Mouse (Mus musculus): ENCODE measurements around the gene Pikfyve. TPM values are rescaled to one million over a fixed set of nuclear protein-coding genes. Genes with fewer than 3 reads are reported as not detected.
"Not testable (repeated sequence)": the region's sequence is repeated elsewhere in the genome, so short reads cannot be mapped to it uniquely, and the experiment has no call there.

Pikfyve gene
- polyA plus RNA-seq, 1 experiment from 2014 or later = 16.3 TPM

- H3K4me3 ChIP-seq = no peak overlapping the region
- no peak overlapping the region for H3K27ac ChIP-seq
- peaks cover 39% of the 10 kb centered on the region for H3K36me3 ChIP-seq (replicated peaks)
- no peaks in the 10 kb centered on the region for H3K27me3 ChIP-seq (ENCODE audit: poor library complexity, severe bottlenecking)
- 92% methylated on average over 4 of the region's 4 CpGs for WGBS
- no peak for DNase-seq (ENCODE audit: extremely low spot score, low spot score)
- peaks cover 27% of the 10 kb centered on the region for H3K4me1 ChIP-seq
- no peaks in the 10 kb centered on the region for H3K9me3 ChIP-seq
Observed at GRCm38 (mm10) chr1:65190172-65190571, 3.7 kb downstream of the Pikfyve start.

DNA sequence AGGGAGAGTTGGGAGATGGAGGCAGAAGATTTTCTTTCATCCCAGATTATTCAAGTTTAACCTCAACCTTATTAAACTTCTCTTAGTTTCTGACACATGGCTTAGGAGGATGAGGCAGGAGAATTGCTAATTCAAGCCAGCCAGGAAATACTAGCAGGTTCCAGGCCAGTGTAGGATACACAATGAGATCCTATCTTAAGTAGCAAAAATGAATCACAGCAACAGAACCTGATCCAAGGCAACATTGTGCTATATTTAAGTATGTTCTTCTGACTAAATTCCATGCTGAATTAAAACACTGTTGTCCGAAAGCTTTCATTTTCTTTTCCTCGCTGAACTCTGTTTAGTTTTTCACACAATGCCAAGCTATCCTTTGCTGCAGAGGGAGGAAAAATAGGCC, 6.7 kb downstream of the Pikfyve start:
- H3K27me3 ChIP-seq (ENCODE audit: poor library complexity, severe bottlenecking) = no peaks in the 10 kb centered on the region
- no peaks in the 10 kb centered on the region for H3K9me3 ChIP-seq
- WGBS = 95% methylated on average over 2 of the region's 2 CpGs
- no peak overlapping the region for H3K27ac ChIP-seq
- no peak overlapping the region for H3K4me3 ChIP-seq
- peaks cover 67% of the 10 kb centered on the region for H3K36me3 ChIP-seq (replicated peaks)
- H3K4me1 ChIP-seq = peaks cover 9% of the 10 kb centered on the region
- DNase-seq (ENCODE audit: extremely low spot score, low spot score) = no peak

DNA sequence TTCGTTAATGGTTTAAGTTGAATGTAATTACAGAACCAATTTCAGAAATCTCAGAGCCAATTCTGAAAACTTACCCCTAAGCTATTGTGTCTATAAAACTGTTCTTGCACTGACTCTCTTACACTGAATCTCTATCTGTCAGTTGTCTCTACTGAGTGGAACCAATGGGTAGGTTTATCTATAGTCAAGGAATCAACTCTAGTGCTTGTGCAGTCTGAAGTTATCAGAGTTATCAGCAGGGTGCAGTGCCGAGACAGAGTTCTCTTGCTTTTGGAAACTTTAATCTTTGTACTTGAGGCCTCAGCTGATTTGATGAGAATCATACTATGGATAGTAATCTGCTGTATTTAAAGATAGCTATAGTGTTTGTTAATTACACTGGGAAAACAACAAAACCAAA, 11.9 kb downstream of the Pikfyve start:
- no peak for DNase-seq (ENCODE audit: extremely low spot score, low spot score)
- Histone ChIP-seq H3K36me3 (replicated peaks) (peaks cover 71% of the 10 kb centered on the region), H3K4me3 (no peak overlapping the region), H3K4me1 (no peaks in the 10 kb centered on the region), H3K9me3 (no peaks in the 10 kb centered on the region), H3K27me3 (ENCODE audit: poor library complexity, severe bottlenecking) (no peaks in the 10 kb centered on the region), H3K27ac (no peak overlapping the region)
- 89% methylated on average over 2 of the region's 2 CpGs for WGBS

DNA sequence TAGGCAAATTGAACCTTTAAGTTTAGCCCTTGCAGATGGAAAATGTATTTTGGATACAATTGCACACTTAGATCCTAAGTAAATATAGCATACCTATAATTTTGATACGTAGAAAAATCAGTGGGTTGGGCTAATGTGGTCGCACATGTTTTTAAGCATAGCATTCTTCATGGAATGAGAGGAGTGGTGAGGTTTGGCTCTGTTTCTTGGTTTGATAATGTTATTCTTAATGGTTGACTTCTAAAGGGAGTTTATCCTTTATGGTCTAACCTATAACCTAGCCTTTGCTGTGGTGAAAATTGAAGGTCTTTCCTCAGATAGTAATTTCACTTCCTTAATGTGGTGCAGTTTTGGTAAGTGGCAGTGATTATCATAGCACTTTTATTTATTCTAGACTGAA, 12.4 kb downstream of the Pikfyve start:
- H3K36me3 ChIP-seq (replicated peaks) = peaks cover 71% of the 10 kb centered on the region
- no peaks in the 10 kb centered on the region for H3K9me3 ChIP-seq
- no peak overlapping the region for H3K27ac ChIP-seq
- H3K4me1 ChIP-seq = no peaks in the 10 kb centered on the region
- no peaks in the 10 kb centered on the region for H3K27me3 ChIP-seq (ENCODE audit: poor library complexity, severe bottlenecking)
- no peak overlapping the region for H3K4me3 ChIP-seq
- DNase-seq (ENCODE audit: extremely low spot score, low spot score) = no peak
- 95% methylated on average over 2 of the region's 2 CpGs for WGBS

GRCm38 (mm10) chr1:65204299-65204698, 17.8 kb downstream of the Pikfyve start:
- Histone ChIP-seq H3K36me3 (replicated peaks) (peaks cover 75% of the 10 kb centered on the region), H3K4me3 (no peak overlapping the region), H3K9me3 (0 out of 2 replicates have a peak, but pooled peaks cover 5% of the 10 kb centered on the region), H3K27ac (no peak overlapping the region), H3K27me3 (ENCODE audit: poor library complexity, severe bottlenecking) (no peaks in the 10 kb centered on the region), H3K4me1 (no peaks in the 10 kb centered on the region)
- no peak for DNase-seq (ENCODE audit: extremely low spot score, low spot score)
- WGBS = 93% methylated on average over 1 of the region's 1 CpGs

GRCm38 (mm10) chr1:65213214-65213613, 26.7 kb downstream of the Pikfyve start:
- H3K4me3 ChIP-seq = no peak overlapping the region
- no peak overlapping the region for H3K27ac ChIP-seq
- peaks cover 15% of the 10 kb centered on the region; the same call in 1 of the 2 replicates for H3K9me3 ChIP-seq
- H3K4me1 ChIP-seq = 0 out of 2 replicates have a peak, but pooled peaks cover 4% of the 10 kb centered on the region
- 31% methylated on average over 2 of the region's 2 CpGs for WGBS
- DNase-seq (ENCODE audit: extremely low spot score, low spot score) = no peak
- H3K36me3 ChIP-seq (replicated peaks) = peaks cover 64% of the 10 kb centered on the region
- no peaks in the 10 kb centered on the region for H3K27me3 ChIP-seq (ENCODE audit: poor library complexity, severe bottlenecking)

- H3K27ac ChIP-seq = no peak overlapping the region
- H3K4me1 ChIP-seq = 0 out of 2 replicates have a peak, but pooled peaks cover 4% of the 10 kb centered on the region
- no peaks in the 10 kb centered on the region for H3K9me3 ChIP-seq
- 95% methylated on average over 2 of the region's 2 CpGs for WGBS
- peaks cover 55% of the 10 kb centered on the region for H3K36me3 ChIP-seq (replicated peaks)
- H3K4me3 ChIP-seq = no peak overlapping the region
- no peaks in the 10 kb centered on the region for H3K27me3 ChIP-seq (ENCODE audit: poor library complexity, severe bottlenecking)
- no peak for DNase-seq (ENCODE audit: extremely low spot score, low spot score)
Observed at GRCm38 (mm10) chr1:65217567-65217966, 31.1 kb downstream of the Pikfyve start.

DNA sequence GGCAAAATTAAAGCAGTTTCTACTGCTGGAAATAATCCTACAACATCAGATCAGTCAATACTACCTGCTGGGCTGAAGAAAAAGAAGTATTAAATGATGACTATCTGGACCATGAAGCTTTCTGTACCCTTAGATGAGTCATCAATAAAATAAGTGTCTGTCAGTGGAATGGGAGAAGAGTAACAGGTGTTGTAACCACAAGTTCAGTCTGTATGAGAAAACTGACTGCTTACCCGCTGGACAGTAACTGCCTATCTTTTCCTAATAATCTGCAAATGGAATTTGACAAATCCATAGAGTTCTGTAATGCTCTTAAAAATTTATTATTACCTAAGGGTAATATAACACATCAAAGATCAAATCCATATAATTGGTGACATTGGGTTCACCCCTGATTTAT, 31.5 kb downstream of the Pikfyve start:
- Histone ChIP-seq H3K36me3 (replicated peaks) (peaks cover 58% of the 10 kb centered on the region), H3K9me3 (no peaks in the 10 kb centered on the region), H3K27me3 (ENCODE audit: poor library complexity, severe bottlenecking) (no peaks in the 10 kb centered on the region), H3K4me3 (no peak overlapping the region), H3K4me1 (0 out of 2 replicates have a peak, but pooled peaks cover 2% of the 10 kb centered on the region), H3K27ac (no peak overlapping the region)
- no peak for DNase-seq (ENCODE audit: extremely low spot score, low spot score)
- WGBS = 100% methylated on average over 1 of the region's 1 CpGs

- H3K36me3 ChIP-seq (replicated peaks) = peaks cover 69% of the 10 kb centered on the region
Observed at GRCm38 (mm10) chr1:65223654-65224053, 37.2 kb downstream of the Pikfyve start.

DNA sequence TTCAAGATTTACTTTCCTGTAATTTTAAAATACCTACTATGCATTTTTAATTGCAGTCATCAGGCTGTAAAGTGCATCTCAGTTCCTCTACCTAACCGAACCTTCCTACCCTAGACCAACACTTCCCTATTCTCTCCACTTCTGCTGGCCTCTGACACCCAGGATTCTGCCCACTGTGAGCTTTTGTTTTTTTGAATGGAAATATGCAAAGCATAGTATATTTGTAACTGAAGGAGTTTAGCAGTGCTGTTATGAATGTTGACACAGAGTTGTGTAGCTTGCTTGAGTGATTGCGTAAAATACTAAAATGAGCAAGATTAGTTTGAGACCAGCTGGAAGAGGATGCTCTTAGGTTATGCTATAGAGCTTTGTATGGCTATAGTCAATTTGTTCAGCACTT, 41.2 kb downstream of the Pikfyve start:
- peaks cover 51% of the 10 kb centered on the region for H3K36me3 ChIP-seq (replicated peaks)
- no peaks in the 10 kb centered on the region for H3K27me3 ChIP-seq (ENCODE audit: poor library complexity, severe bottlenecking)
- WGBS = 94% methylated on average over 2 of the region's 2 CpGs
- no peak overlapping the region for H3K27ac ChIP-seq
- H3K9me3 ChIP-seq = no peaks in the 10 kb centered on the region
- no peaks in the 10 kb centered on the region for H3K4me1 ChIP-seq
- no peak for DNase-seq (ENCODE audit: extremely low spot score, low spot score)
- H3K4me3 ChIP-seq = no peak overlapping the region

More at GRCm38 (mm10) chr1:65223654-65224053, 37.2 kb downstream of the Pikfyve start:
- H3K9me3 ChIP-seq = no peaks in the 10 kb centered on the region
- H3K27ac ChIP-seq = no peak overlapping the region
- no peak overlapping the region for H3K4me3 ChIP-seq
- H3K27me3 ChIP-seq (ENCODE audit: poor library complexity, severe bottlenecking) = no peaks in the 10 kb centered on the region
- no peak for DNase-seq (ENCODE audit: extremely low spot score, low spot score)
- 96% methylated on average over 2 of the region's 2 CpGs for WGBS
- no peaks in the 10 kb centered on the region for H3K4me1 ChIP-seq

DNA sequence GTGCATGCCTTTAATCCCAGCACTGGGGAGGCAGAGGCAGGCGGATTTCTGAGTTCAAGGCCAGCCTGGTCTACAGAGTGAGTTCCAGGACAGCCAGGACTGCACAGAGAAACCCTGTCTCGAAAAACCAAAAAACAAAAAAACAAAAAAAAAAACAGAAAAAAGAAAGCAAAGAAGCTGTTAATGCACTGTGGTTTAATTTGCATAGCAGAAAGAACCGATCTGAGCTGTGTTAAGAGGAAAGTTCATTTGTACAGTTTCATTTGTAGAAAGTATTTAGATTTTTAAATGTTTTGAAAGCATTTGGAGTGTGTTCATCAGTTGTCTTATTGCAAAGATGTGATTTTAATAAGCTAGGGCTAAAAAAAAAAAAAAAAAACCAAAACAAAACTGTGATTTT, 43.3 kb downstream of the Pikfyve start:
- peaks cover 38% of the 10 kb centered on the region for H3K36me3 ChIP-seq (replicated peaks)
- not testable (repeated sequence) for H3K27me3 ChIP-seq (ENCODE audit: poor library complexity, severe bottlenecking); H3K4me1 ChIP-seq; DNase-seq (ENCODE audit: extremely low spot score, low spot score); H3K4me3 ChIP-seq; H3K27ac ChIP-seq; H3K9me3 ChIP-seq
- WGBS = 95% methylated on average over 3 of the region's 3 CpGs

- WGBS = 83% methylated on average over 1 of the region's 1 CpGs
- Histone ChIP-seq H3K4me1 (no peaks in the 10 kb centered on the region), H3K27me3 (ENCODE audit: poor library complexity, severe bottlenecking) (no peaks in the 10 kb centered on the region), H3K9me3 (no peaks in the 10 kb centered on the region), H3K27ac (no peak overlapping the region), H3K36me3 (replicated peaks) (peaks cover 45% of the 10 kb centered on the region), H3K4me3 (no peak overlapping the region)
- no peak for DNase-seq (ENCODE audit: extremely low spot score, low spot score)
Observed at GRCm38 (mm10) chr1:65230566-65230965, 44.1 kb downstream of the Pikfyve start.

DNA sequence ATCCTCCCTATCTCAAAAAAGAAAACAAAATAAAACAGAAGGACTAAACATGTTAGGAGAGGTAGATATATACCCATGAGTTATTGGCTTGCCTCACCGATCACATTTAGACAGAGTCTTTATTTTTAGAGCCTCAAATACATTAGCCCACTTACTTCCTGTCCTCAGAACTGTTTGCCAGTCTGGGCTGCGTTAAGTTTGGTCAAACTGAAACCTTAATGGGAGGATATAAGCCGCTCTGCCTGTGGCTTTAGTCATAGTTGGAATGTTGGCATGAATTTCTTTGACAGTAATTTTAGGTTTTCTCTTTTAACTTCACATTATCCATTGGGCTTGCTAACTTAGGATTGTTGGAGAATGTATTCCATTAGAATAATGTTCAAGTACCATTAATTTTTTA, 51.2 kb downstream of the Pikfyve start:
- no peak overlapping the region for H3K4me3 ChIP-seq
- no peaks in the 10 kb centered on the region for H3K9me3 ChIP-seq
- no peak for DNase-seq (ENCODE audit: extremely low spot score, low spot score)
- no peak overlapping the region for H3K27ac ChIP-seq
- WGBS = 95% methylated on average over 3 of the region's 3 CpGs
- peaks cover 48% of the 10 kb centered on the region for H3K36me3 ChIP-seq (replicated peaks)
- H3K27me3 ChIP-seq (ENCODE audit: poor library complexity, severe bottlenecking) = no peaks in the 10 kb centered on the region
- no peaks in the 10 kb centered on the region for H3K4me1 ChIP-seq

DNA sequence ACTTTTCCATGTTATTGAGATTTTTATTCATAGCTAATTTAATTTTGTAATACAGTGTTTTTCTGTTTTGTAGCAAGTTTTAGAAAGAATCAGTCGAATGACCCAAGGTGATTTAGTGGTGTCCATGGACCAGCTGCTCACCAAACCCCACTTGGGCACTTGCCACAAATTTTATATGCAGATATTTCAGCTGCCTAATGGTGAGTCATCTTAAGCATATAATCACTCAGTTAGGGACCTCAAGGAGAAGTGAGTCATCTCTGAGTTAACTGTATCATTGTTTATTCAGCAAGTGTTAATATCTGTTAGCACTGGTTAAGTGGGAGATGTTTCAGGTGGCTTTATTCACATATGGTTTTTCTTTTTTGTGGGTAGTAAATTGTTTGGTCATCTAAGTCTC, 59.2 kb downstream of the Pikfyve start:
- Histone ChIP-seq H3K4me3 (no peak overlapping the region), H3K36me3 (replicated peaks) (peaks cover 43% of the 10 kb centered on the region), H3K4me1 (no peaks in the 10 kb centered on the region), H3K27ac (no peak overlapping the region), H3K9me3 (no peaks in the 10 kb centered on the region), H3K27me3 (ENCODE audit: poor library complexity, severe bottlenecking) (no peaks in the 10 kb centered on the region)
- DNase-seq (ENCODE audit: extremely low spot score, low spot score) = no peak
- WGBS = 86% methylated on average over 1 of the region's 1 CpGs

All from forebrain, embryonic 10.5 days (tissue).